Mouse (Mus musculus): ENCODE measurements around the gene Hp1bp3. TPM values are rescaled to one million over a fixed set of nuclear protein-coding genes. Genes with fewer than 3 reads are reported as not detected.

The Hp1bp3 gene
- 100 to 1,000 TPM; 202 to 222 TPM for total RNA-seq (2021)
- 40.0 and 49.8 TPM in 2 replicates for polyA plus RNA-seq (2012; rRNA removed)
- long read RNA-seq, transcript Hp1bp3-201 (13 exons, 3,311 nt) = major isoform, 12 of 54 reads
- long read RNA-seq, transcript Hp1bp3-202 (12 exons, 3,113 nt) = minor isoform, 5 of 54 reads
- long read RNA-seq, partial matches to known transcripts = 26 of 54 reads
- long read RNA-seq, other reads (novel, unspliced or antisense) = 9 of 54 reads

DNA sequence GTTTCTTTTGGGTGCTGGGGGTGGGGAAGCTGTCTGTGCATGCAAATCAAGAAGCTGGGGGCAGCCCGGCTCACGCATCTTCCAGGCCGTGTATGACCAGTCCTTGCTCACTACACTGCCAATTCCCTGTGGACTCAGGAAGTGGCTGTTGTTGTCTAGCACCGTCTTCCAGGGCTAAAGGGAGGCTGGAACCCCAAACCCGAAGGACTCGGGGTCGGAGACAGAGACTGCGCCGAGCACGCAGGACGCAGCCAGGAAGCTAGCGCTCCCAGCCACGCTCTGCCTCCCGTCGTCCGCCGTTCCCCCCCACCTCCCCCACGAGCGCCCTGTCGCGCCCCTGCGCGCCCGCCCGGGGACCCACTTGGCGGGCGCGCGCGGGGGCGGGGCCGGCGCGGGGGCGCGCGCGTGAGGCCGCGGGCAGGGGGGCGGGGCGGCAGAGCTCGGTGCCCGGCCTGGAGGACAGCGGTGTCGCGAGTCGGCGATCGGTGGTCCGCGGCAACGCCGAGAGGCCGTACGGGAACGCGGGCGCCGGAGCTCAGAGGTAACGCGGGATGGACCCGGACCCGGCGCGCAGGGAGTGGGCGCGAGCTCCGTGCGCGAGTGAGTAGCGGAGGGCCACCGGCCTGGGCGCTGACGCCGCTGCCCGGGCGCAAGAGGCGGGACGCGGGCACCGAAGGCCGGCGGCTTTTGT, at the start of gene Hp1bp3:
Gene Hp1bp3 (plus strand): TSS at position 97 of the 691 bp plus-strand sequence.
- DNase-seq = peak; percentile 90

DNA sequence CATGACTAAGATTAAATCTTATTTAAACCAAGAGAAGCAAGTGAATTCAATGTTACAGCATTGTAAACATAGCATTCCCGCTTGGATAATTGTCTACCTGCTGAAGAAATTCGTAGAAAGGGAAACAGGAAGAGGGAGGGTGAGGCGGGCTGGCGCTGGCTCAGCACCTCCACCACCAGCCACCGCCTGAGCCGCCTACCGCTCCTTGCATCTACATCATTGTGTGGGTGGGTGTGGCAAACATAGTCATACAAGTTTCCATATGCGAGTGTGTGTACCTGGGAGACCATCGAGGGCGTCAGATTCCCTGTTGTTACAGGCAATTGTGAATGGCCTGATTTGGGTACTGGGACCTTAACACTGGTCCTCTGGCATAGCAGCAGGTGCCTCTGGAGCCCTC, 49.6 kb upstream of the Hp1bp3 start:
- DNase-seq = no peak

GRCm38 (mm10) chr4:138168162-138168561, 47.9 kb upstream of the Hp1bp3 start:
- no peak for DNase-seq

DNA sequence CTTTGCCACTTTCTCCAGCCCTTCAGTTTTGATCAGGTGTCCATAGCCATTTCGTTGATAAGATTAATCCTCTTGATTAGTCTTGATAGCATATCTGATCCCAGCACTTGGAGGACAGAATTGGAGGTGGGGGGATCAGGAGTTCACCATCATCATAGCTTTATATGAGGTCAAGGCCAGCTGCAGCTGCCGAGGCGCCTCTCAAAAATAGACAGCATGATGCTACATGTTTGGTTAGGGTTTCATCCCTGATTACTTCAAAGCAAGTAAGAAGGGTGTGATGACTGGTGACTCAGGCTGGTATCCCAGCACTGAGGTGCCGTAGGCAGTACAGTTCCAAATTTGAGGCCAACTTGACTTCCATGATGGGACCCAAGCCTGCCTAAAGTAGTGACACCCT, 46.7 kb upstream of the Hp1bp3 start:
- no peak for DNase-seq

- DNase-seq = no peak
Measured at GRCm38 (mm10) chr4:138172686-138173085, 43.4 kb upstream of the Hp1bp3 start.

- DNase-seq = no peak
Measured at GRCm38 (mm10) chr4:138179391-138179790, 36.7 kb upstream of the Hp1bp3 start.

- no peak for DNase-seq
Measured at GRCm38 (mm10) chr4:138180719-138181118, 35.4 kb upstream of the Hp1bp3 start.

- no peak for DNase-seq
Measured at GRCm38 (mm10) chr4:138184056-138184455, 32.0 kb upstream of the Hp1bp3 start.

DNA sequence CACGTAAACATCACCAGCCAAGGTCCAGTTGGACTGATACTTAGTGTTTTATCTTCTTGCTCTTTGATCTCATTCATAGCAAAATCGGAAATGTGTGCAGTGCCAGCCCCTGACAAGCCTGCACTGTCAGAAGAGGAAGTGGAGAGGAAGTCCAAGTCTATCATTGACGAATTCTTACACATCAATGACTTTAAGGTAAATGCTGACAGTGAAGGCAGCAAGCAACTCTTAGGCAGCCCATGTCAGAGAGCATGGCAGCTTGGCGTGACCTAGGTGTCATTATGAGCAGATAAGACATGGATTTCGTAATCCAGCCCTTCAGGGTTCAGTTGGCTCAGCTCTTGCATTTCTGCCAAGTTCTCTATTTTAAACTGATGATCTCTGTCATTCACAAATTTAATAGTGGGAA, 31.5 kb upstream of the Hp1bp3 start:
- DNase-seq = peak; percentile 60

- DNase-seq = no peak
Measured at GRCm38 (mm10) chr4:138185961-138186360, 30.1 kb upstream of the Hp1bp3 start.

GRCm38 (mm10) chr4:138187995-138188394, 28.1 kb upstream of the Hp1bp3 start:
- DNase-seq = no peak

GRCm38 (mm10) chr4:138192561-138192960, 23.5 kb upstream of the Hp1bp3 start:
- DNase-seq = no peak

DNA sequence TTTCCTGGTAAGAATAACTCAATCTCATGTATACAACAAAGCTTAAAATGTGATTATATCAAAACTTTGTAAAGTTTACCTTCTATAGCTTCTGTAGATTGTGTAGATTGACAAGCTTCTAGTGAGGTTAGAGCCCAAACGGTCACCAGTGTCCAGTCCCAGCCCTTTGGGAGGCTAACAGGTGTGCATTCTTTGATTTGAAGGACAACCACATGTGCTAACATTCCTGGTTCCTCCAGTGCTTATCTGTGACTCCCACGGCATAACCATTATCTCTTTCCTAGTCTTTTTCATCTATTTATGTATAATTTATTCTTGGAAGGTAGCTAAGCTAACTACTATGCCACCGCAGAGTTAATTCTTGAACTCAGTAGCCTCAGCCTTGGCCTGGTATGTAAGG, 15.3 kb upstream of the Hp1bp3 start:
- DNase-seq = no peak

- no peak for DNase-seq
Measured at GRCm38 (mm10) chr4:138201696-138202095, 14.4 kb upstream of the Hp1bp3 start.

DNA sequence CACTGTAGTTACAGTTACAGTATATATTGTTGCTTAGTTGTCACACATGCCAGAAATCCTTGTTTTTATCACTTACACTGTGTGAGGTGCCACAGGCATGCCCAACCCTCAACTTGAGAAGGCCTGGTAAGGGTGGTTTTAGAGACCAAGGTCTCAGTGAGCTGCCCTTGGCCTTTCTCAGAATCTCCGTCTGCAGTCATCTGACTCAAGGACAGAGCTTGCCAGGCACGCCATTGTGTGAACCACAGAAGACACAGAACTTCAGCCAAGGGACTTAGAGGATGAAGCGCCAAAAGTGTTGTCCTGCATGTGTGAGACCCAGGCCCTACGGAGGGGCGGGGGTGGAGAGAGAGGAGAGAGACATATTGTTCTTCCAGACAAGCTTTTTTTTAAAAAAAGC, 6.0 kb upstream of the Hp1bp3 start:
- DNase-seq = peak; percentile 86

DNA sequence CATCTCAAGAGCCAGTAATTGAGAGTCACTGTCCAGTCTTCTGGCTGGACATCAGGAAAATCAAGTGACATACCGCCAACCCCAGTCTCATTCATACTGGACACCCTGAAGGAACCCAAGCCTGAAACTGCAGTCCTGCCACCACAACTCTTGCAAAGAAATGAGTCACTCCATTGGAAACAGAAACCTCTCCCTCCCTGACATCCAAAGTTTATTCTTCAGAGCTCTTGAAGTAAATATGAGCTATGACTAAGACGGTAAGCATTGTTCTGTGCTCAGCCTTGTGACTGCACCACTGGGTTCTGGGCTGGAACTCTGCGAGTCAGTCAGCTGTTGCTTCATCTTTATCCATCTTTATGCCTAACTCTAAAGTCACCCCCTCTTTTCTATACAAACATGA, 2.2 kb upstream of the Hp1bp3 start:
- DNase-seq = peak; percentile 48

GRCm38 (mm10) chr4:138215671-138216199, 361 bp upstream of the Hp1bp3 start:
- DNase-seq = no peak

GRCm38 (mm10) chr4:138216891-138217392, 846 bp downstream of the Hp1bp3 start:
- DNase-seq = peak; percentile 99

DNA sequence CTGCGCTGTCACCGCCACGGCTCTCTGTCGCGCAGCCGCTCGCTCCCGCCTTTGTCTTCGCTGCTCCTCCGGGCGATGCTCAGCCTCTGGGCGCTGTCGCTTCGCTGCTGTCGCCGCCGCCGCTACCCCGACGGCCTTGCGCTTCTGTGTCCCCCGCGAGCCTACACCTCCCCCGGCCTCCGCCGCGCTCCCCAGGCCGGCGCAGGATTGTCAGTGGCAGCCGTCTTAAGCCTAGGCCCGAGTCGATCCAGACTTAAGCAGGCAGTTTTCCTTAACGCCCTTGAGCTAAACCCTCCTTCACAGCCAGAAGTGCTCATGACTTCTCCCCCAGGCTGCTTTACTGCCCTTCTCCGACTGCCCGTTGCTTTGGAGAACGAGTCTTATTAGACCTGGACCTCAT, 1.3 kb downstream of the Hp1bp3 start:
- DNase-seq = peak; percentile 60

GRCm38 (mm10) chr4:138217951-138218685, 2.0 kb downstream of the Hp1bp3 start:
- no peak for DNase-seq

- no peak for DNase-seq
Measured at GRCm38 (mm10) chr4:138219331-138219730, 3.2 kb downstream of the Hp1bp3 start.

GRCm38 (mm10) chr4:138220761-138221160, 4.7 kb downstream of the Hp1bp3 start:
- DNase-seq = peak; percentile 78

GRCm38 (mm10) chr4:138221406-138221805, 5.3 kb downstream of the Hp1bp3 start:
- no peak for DNase-seq
